Mouse (Mus musculus) brain, embryonic 14.5 days (tissue): ENCODE measurements around the gene Pip5k1c. TPM values are rescaled to one million over a fixed set of nuclear protein-coding genes. Genes with fewer than 3 reads are reported as not detected.
A peak's percentile ranks its signal among the peaks of the same experiment; 100 is the strongest.

Source experiments
- DNase-seq: peaks from one replicate; pipeline ENCODE4 v3.0.0-alpha.2; 2011; ENCODE audit warnings: low read depth
- CTCF ChIP-seq: fragments of 200-500 bp; IDR thresholded peaks from 2 replicates; pipeline ENCODE4 v1.5.1; 2012; ENCODE audit warnings: inconsistent platforms, mild to moderate bottlenecking, moderate library complexity, borderline replicate concordance; ENCODE audit not compliant: insufficient read depth, insufficient read length; ENCODE audit errors: extremely low read depth
- POLR2A ChIP-seq: fragments of 200-500 bp; IDR thresholded peaks from 2 replicates; pipeline ENCODE4 v1.6.1; 2012; ENCODE audit warnings: mild to moderate bottlenecking, inconsistent platforms, borderline replicate concordance; ENCODE audit not compliant: poor library complexity, insufficient read depth, insufficient read length, severe bottlenecking; ENCODE audit errors: extremely low read depth
- polyA plus RNA-seq: library from polyadenylated mRNA; depleted of rRNA; stranded (reverse); fragments of >200 nt; gene quantifications from 2 replicates; pipeline ENCODE4 v1.2.3, GENCODE M21; 2012; rRNA removed

The Pip5k1c gene
- polyA plus RNA-seq: 267 and 268 TPM in 2 replicates

GRCm38 (mm10) chr10:81292554-81293333, at the start of gene Pip5k1c:
Pip5k1c (plus strand) TSS chr10:81292963.
- TF ChIP-seq POLR2A (peak; percentile 98), CTCF (peak; percentile 83)
- peak; percentile 100 for DNase-seq

GRCm38 (mm10) chr10:81244146-81244545, 48.6 kb upstream of the Pip5k1c start:
- no peak for DNase-seq
- TF ChIP-seq CTCF (no peak), POLR2A (no peak)

GRCm38 (mm10) chr10:81244595-81244994, 48.2 kb upstream of the Pip5k1c start:
- TF ChIP-seq POLR2A (no peak), CTCF (peak; percentile 91)
- DNase-seq: peak; percentile 66

GRCm38 (mm10) chr10:81245166-81245565, 47.6 kb upstream of the Pip5k1c start:
- TF ChIP-seq CTCF: no peak
- DNase-seq: no peak

GRCm38 (mm10) chr10:81247804-81248203, 45.0 kb upstream of the Pip5k1c start:
- no peak for DNase-seq
- TF ChIP-seq CTCF (no peak), POLR2A (no peak)

GRCm38 (mm10) chr10:81249442-81249841, 43.3 kb upstream of the Pip5k1c start:
- no peak for DNase-seq
- no peak for TF ChIP-seq CTCF
- no peak for TF ChIP-seq POLR2A

GRCm38 (mm10) chr10:81252424-81253419, 40.0 kb upstream of the Pip5k1c start, which contains the start of gene Matk:
Matk (plus strand) TSS chr10:81252935.
- peak; percentile 82 for DNase-seq
- TF ChIP-seq POLR2A: no peak
- peak; percentile 39; the same call in 1 of the 2 replicates for TF ChIP-seq CTCF

GRCm38 (mm10) chr10:81254886-81255285, 37.9 kb upstream of the Pip5k1c start:
- DNase-seq: no peak
- TF ChIP-seq CTCF (no peak), POLR2A (no peak)

GRCm38 (mm10) chr10:81257158-81258039, 35.4 kb upstream of the Pip5k1c start:
- peak; percentile 50 for DNase-seq
- TF ChIP-seq CTCF: no peak
- TF ChIP-seq POLR2A: no peak

GRCm38 (mm10) chr10:81259225-81259884, 33.4 kb upstream of the Pip5k1c start:
- TF ChIP-seq CTCF (no peak), POLR2A (no peak)
- peak; percentile 31 for DNase-seq
